Mouse (Mus musculus) CD4-positive, CD25-positive, alpha-beta regulatory T cell, adult 4 months (primary cell): ENCODE results near the gene Krr1. TPM values are rescaled to one million over a fixed set of nuclear protein-coding genes. Genes with fewer than 3 reads are reported as not detected.

Experiments used
- ATAC-seq: one replicate; pipeline ENCODE4 v1.8.0; 2017
- polyA plus RNA-seq, 2 experiments: library from polyadenylated mRNA; unstranded; fragments of 100-300 nt; shearing (Covaris generic); gene quantifications; one replicate each; pipeline ENCODE4 v1.2.1; 2017

Gene Krr1
- 10 to 100 TPM; 43.4 to 46.6 TPM for polyA plus RNA-seq

DNA sequence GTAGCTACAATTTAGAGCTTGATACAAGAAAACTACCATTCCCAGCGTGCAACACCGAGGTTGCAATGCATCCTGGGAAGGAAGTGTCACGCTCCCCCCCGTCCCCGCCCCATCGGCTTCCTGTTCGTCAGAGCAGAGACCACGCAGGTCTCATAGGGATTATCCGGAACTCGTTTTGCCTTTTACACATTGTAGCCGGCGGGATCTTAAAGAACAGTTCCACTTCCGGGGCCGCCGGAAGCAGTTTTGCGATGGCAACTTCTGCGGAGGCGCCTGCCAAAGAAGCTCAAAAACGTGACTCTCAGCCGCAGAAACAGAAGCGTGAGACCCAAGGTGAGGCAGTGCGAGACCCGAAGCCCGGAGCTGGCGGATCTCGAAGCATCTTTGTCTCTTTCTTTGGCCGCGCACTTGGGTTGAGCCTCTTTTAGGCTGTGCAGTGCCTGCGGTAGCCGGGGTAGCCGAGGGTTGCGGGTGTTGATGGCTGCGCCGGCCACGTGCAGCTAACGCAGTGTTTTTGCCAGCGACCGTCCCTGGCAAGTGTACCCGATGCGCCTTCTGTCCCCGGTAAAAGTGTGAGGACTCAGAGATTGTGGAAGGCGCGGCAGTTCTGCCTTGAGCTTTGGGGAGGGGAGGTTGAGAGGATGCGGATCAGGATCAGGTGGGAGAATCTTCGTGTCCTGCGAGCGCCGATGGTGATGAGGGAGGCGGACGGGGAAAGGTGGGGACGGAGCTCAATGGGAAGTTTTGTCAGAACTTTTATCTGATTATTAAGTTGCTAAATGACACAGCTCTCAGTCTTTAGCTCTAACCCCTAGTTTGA lies at the start of gene Krr1:
Krr1 (plus strand) TSS at position 123 of the 820 bp plus-strand sequence.
- peak; percentile 98 for ATAC-seq

DNA sequence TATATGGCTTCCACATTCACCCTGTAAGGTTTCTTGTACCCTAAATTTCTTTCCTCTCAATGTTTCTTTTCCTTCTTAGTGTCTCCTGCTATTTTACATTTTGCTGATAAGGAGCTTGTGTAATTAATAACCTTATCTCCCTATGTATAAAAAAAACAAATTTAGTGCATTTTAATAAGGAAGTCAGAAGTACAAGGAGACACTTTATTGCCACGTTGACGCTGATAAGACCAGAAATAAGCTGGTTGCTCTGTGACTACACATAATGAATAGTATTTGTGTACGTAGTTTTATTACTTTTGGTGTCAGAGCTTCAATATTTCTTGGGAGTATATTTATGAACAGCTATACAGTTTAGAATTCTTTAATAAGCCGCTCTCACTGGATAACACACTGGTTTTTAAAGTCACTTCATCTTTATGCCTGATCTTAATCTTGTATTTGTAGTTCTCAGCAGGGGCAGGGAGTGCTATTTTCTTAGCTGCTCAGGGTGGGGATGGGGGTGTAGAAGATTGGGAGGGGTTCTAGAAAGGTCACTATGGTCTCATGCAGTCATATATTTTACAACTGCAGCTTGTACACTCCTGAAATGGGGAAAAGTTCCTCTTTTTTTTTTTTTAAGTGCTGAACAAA lies 48.8 kb upstream of the Krr1 start:
- ATAC-seq = no peak

DNA sequence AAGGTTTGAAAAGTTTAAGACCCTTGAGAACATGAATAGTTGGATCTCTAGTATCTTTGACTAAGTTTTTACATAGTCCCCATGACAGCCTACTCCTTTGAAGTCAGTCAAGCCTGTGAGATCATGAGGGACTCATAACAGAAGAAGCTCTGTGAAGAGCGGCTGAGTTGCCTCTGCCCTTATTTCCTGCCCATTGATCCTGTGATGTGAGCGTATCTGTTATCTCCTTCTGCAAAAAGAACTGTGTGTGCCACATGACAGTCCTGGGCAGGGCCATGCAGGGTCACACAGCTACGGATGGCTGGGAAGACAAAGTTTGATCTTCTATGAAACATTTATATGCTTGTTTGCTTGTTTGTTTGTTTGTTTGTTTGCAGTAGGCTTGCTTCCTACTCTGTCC lies 48.3 kb upstream of the Krr1 start:
- peak; percentile 60 for ATAC-seq

DNA sequence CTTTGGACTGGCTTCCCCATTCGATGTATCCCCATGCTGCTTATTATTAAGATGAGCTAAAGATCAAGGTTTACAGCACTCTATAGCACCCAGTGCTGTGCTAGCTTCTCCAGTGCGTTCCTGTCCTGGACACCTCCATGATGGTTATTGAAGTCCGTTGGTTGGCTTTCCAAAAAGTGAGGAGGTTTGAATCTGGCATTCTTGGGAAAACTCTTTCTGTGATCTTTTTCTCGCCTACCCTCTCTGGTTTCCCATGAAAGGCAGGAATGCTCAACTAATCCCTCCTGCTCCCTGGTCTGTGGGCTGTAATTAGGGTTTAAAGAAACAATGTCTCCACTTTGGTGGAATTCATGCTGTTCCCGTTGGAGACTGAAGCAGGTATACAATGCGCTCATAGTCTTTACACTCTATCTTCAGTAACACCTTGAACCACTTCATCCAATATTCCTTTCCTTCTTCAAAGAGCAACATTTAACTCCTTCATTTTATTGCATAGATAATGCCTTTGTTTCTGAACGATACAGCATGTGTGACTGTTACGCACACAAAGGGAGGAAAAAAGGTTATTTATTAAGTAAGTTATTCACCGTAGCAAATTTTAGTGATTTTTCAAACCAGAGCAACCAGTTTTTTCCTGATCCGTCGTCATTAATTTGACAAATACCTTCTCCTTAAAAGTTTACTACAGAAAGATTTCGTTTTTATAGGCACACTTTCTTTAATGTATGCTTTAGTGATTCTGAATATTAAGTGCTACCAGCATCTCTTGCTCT lies 47.6 kb upstream of the Krr1 start:
- ATAC-seq = no peak

DNA sequence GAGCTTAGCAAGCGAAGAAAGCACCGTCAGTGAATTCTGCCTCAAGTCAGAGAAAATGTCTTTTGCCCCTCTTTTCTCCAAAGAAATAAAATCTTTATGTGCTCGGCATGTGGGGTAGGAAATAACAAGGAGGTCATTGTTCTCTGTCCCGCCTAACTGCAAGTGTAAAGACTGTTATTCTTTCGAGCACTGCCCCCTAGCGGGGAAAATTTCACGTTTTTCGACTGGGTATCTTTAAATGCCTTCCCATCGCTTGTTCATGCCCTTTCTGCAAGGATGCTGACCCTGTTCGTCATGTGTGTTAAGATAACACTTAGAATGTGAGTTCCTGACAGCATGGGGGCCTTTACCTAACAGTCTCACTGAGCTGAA lies 47.0 kb upstream of the Krr1 start:
- peak; percentile 87 for ATAC-seq

DNA sequence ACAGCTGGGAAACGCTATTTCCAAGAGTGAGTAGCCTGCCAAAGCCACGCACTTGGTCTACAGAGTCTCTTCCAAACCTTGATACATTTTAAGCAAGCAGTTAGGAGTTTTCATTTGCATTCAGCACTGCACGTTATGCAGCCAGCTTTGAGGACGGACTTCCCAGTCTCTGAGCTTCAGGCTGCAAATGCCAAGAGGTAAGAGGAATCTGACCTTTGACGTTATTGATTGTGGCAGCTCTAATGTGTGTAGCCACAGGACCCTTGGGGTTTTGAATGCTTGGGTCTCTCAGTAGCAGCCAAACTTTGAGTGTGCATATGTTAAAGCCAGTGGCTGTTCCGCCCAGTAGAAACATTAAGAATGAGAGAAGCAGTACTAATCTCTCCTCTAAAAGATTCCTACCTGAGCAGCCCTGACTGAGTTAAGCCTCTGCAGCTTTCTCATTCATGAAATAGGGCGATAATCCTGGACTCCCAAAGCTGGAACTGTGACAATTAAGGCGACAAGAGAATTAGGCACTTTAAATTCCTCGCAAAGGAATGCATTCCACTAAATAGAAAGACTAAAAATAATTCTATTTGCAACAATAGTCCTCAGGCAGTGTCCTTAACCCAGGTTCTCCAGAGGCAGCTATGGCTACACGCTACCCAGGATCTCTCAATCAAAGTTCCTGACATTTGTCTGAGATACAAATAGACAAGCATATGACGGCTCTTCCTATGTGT lies 39.7 kb upstream of the Krr1 start:
- no peak for ATAC-seq

DNA sequence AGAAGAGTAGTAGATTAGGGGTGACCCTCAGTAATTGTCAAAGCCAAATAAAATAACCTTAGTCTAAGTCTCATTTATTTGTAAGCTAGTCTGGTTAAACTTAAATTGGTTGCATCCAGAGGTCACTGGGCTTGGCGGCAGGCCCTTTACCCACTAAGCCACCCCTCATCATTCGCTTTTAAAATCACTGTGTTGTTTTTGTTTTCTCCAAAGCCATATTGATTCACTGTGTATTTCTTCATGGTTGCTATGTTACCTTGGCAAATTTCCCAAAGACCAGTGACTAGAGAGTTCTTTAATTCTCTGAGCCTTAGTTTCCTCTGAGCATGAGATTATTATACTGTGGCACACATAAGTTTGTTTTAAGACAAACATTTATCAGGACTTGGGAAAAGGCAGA lies 37.3 kb upstream of the Krr1 start:
- no peak for ATAC-seq

DNA sequence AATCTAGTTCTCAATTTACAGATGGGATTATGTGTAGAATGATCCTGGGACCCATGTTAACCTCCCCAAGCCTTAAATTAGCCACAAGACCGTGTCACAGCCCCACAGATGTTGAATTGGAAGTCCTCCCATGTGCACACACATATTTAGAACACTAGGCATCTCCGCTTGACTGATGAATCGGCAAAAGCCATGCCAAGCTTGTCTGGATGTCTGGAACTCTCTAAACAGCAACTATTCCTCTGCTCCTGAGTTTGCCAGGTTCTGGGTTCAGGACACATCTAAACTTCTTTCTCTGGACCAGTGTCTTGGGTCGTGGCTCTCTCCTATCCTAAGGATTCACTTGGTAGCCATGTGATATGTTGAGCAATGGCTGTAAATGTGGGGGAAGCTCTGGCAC lies 36.4 kb upstream of the Krr1 start:
- ATAC-seq = no peak

DNA sequence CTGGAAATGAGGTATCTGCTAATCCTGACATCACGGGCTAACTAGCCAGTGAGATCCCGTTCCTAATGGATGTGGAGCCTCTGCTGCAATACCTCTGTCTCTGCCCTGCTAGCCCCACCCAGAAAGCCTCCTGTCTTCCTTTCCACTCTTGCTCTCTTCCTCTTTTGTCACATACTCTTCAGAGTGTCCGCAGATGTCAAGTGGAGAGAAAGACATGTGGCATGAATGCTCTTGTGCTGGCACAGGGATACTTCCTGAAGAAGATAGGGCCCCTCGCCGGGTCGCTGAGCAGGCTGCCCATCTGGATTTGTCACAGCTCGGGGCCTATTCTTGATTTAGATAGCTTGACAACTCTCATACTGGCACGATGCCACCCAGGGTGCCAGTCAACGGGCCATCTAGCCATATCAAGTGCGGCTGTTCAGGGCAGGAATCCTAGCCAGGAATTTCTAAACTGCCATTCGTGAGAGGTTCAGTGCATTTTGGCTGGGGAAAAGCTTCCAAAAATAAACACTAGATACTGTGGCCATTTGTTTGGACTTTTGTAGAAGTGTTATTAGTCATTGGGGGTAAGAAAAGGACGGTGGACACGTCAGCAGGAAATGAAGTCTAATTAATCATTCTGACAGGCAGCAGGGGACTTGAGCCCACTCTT lies 35.8 kb upstream of the Krr1 start:
- ATAC-seq = no peak

DNA sequence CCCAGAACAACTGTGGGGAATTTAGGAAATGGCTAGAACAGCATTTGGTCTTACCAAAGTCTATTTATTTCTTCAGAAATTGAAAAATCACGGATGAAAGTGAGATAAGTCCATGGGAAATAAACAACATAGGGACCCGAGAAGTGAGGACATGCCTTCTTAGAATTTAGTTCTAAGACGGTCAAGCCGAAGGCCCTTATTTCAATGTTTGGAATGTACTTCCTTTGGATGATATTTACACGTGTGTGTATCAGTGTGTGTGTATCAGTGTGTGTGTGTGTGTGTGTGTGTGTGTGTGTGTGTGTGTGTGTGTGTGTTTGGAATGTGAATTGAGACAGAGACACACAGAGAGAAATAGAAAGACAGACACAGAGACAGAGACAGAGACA lies 35.3 kb upstream of the Krr1 start:
- ATAC-seq = no peak

DNA sequence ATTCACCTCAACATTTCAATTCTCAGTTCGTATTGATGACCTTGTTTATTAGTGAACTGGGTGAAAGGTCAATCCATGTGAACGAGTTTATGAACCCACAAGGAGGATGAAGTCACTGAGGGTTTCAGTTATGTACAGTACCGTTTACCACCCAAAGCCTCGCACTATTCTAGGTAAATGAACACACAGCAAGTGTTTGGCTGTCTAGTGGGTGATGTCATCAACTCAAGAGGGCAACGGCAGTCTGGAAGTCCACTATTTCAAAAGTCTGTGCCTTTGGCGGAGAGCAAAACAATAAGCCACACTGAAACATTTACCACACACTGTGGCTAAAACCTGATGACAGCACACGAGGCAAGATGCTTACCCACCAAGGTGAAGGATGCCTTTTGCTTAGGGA lies 29.4 kb upstream of the Krr1 start:
- ATAC-seq = no peak

DNA sequence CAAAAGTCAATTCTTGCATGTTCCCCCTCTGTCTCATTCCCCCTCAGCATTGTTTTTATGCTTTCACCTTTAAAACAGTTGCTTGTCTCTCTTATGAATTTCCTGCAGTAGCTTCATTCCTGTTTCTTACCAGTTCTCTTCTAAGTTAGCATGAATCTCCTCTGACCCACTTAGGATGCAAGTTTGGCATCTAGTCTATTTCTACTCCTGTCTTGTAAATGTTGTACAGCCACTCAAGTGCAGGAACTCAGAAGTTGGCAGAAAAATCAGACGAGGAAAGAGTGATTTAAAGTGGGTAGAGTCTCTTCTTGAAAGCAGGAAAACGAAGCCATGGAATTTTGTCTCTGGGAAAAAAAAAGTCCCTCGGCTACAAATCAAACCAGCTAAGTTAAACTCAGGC lies 26.9 kb upstream of the Krr1 start:
- no peak for ATAC-seq

DNA sequence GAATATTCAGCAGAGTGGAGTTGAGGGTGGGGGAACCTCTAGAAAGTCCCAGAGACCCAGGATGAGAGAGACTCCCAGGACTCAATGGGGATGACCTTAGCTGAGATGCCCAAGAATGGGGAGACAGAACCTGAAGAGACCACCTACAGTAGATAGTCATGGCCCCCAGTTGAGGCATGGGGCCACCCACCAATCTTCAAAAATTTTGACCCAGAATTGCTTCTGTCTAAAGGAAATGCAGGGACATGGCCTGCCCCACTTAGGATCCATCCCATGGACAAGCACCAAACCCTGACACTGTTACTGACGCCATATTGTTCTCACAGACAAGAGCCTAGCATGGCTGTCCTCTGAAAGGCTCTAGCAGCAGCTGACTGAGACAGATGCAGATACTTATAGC lies 24.4 kb upstream of the Krr1 start:
- ATAC-seq = no peak

DNA sequence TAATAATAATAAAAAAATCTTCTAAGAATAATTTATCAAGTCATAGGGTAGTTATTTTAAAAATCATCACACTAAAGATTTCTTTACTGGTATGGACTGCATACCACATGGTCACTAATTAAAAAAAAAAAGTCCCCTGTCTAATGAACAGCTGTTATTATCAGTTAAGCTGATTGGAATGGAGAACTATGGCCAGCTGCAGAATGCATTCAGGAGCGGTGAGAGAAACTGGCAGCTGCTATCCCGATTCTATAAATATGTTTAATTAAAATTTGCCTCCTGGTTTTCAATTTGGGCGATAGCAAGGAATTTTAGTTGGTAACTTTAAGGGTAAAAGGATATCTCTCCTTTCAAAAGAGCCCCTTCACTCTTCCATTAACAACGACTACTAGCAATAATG lies 23.5 kb upstream of the Krr1 start:
- no peak for ATAC-seq

DNA sequence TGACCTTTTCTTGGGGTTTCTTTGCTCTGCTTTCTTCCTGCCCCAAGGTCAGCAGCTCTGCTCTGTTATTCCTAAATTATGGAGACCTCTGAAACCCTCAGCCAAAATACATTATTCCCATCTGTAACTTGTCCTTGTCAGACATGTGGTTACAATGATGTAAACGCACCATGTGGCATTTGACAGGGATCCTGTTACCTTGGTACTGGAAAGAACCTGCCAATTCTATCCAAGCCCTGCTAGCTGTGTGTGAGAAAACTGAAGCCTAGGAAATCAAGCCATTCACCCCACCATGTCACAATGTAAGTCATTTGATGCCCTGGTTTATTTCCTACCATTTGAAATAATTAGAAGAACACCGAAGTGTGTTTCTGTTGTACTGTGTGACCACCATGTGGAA lies 16.6 kb upstream of the Krr1 start:
- no peak for ATAC-seq

DNA sequence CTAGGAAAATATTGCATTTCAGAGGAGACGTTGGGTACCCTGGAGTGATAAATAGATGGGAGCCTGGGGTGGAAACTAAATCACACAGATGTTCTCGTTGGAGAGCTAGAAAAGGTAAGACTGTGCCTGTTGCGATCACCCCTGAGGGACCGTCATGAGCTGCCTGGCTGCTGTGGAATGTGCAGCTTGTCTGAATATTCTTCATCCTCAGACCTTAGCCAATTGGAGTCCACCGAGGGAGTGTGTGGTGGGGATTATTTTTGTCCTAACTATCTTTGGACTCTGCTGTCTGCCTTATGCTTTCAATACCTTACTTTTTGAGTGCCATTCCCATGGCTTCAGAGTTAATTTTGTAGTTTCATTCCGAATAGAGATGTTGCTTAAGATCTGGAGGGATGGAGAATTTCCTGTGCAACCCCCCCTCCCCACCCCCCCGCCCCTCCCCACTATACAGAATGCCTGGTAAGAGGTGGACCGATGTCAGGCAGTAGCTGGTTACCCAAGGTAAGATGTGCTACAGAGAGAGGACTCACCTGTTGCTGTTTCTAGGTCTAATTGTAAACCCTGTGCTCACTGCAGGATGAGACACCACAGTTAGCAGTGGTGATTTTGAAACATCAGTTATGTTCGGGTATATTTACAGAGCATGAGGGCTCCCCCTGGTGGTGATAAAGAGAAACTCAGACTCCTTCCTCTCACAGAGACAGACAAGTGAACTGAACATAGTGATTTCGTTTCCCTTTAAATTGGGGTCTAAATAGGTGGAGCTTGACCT lies 15.0 kb upstream of the Krr1 start:
- peak; percentile 91 for ATAC-seq

DNA sequence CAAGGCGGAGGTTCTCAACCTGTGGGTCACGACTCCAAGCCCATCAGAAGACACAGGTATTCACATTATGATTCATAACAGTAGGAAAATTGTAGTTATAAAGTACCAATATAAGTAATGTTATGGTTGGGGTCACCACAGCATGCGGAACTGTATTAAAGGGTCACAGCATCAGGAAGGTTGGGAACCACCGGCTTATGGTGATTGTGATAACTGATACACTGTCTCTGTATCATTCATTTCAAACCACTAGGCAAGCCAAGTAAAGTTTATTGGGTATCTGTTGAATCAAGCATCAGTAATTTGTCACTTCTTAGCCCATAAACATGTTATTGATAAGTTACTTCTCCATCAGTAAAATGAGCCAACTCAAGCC lies 14.4 kb upstream of the Krr1 start:
- ATAC-seq = peak; percentile 14

DNA sequence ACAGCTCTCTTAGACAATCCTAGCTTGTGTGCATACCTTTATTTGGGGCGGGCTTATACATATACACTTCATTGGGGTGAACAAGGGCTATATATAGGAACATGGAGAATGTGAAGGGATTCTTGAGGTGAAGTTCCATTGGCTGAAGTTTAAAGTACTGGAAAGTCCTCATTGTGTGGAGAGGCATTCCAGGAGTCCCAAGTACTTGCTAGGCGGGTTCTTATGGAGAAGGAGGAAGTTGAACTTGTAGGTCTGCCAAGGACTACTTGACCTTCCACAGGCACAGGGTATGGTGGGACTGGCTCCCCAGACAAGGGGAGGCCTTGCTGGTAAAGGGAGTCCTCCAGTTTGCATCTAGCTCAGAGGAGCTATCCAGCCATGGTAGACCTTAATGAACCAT lies 13.1 kb upstream of the Krr1 start:
- no peak for ATAC-seq

DNA sequence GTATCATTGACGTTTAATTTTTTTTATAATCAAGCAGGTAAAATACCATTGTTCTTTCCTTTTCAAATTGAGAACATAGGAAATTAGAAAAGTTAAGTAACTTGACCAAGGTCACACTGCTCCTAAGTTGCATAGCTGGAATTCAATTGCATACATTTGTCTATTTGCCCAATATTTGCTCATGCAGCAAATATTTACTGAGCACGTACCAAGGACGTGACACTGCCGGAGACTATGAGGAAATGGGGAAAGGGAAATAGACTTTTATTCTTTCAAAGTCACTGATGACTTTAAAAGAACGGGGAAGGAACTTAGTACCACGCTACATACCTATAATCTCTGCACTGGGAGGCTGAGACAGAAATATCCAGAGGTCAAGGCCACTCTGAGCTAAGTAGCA lies 12.0 kb upstream of the Krr1 start:
- ATAC-seq = no peak

DNA sequence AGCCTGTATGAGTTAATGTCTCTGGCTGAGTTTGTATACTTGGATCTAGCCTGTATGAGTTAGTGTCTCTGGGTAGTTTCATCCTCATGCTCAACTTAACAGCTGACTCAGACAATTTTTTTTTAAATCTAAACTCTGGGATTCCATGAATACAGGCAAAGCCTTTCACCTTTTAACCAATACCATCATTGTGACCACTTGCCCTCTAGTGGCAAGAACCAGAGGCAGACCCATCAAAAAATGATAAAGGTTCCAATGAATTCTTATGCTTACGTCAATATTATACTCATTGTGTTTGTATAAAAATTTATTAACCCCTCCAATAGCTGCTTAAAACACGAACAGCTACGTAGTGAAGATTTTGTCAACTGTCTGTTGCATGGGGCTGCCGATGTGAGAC lies 6.1 kb upstream of the Krr1 start:
- ATAC-seq = no peak

DNA sequence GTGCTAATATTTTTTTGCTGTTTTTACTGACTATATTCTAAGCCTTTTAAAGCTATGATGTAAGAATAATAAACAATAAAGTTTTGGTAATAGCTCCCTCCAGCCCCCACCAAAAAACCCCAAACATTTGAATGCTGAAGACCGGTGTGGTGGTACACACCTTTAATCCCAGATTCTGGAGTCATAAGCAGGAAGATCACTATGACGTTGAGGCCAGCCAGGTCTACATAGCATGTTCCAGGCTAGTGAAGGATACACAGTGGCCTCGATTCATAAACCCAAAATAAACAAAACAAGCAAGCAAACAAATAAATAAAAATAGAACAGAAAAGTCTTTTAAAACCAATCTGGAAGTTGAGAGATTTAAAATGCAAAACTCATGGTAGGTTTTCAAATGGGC lies 535 bp upstream of the Krr1 start:
- no peak for ATAC-seq

DNA sequence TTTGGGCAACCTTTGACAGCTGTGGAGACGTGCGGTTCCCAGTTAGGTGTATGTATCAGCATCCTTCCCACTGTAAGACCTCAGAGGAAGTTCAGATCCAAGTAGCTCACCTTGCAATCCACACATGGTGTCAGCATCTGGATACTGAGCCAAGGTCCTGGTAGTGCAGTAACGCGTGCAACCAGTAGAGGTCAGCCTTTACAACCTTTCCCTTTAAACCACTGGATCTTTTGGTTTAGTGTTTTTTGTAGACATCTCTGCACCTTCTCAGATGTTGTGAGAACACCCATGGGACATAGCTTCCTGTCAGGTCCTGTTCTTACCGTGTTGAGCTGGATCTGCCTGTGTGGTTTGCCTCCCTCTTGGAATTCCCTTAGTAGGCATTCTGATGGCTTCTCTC lies 5.1 kb downstream of the Krr1 start:
- ATAC-seq = peak; percentile 77
